Mouse (Mus musculus): ENCODE data around the gene Kank2.

The Kank2 gene

DNA sequence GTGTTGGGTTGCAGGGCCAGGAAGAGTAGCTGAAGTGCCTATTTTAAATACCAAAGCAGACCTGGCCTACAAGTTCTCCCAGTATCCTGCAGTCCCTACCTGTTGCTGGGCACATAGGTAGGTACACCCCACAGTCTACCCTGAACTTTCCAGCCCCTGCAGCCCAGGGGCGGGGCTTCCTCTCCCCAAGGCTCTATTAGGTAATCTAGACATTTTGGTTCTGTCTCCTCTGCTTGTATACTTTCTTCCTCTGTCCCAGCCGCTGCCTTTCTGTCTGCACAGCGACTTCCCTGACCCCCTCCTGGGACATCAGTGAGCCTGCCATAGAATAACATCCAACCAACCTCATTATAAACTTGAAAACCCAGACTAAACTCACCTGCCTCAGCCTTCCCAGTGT is 48.2 kb downstream of the Kank2 start:
- DNase-seq (ENCODE audit: low spot score) = no peak

GRCm38 (mm10) chr9:21749382-21750118 is 49.0 kb downstream of the Kank2 start:
- DNase-seq (ENCODE audit: low spot score) = no peak

- no peak for DNase-seq (ENCODE audit: low spot score)
These were observed 50.1 kb downstream of the Kank2 start for GRCm38 (mm10) chr9:21748491-21748890.

- DNase-seq (ENCODE audit: low spot score) = peak; percentile 67
These were observed 50.5 kb downstream of the Kank2 start for GRCm38 (mm10) chr9:21748033-21748432.

DNA sequence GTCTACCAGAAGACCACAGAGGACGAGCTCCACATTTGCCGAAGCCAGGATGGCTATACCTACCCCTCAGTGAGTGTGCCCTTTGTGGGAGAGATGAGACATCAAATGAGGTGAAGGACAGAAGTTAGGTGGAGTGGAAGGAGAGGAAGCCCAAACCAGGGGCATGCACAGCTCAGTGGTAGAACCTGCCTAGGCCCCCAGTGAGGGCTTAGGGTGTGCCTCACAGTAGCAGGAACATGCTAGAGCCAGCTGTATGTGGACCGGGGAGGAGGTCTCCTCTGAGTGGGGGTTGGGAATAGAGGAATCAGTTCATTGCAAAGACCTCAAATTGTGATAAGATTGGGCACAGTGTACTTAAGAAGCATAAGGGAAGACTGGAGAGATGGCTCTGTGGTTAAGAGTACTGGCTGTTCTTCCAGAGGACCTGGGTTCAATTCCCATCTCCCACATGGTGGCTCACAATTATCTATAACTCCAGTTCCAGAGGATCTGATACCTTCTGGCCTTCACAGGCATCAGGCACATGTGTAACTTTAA is 51.2 kb downstream of the Kank2 start:
- DNase-seq (ENCODE audit: low spot score) = no peak

DNA sequence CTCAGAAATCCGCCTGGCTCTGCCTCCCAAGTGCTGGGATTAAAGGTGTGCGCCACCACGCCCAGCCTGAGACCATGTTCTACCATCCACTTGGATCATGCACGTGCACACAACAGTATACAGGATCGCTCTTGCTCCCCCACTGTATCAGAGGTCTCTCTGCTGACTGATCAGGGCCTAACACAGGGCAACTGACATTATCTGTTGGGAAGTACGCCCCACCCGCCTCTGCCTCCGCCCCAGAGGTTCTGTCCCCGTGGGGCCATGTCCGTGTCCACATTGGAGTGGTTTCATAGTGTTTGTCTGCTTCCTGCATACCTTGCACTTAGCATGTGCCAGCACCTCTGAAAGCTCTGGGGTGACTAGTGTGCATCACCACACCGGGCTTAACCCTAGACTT is 57.0 kb downstream of the Kank2 start:
- DNase-seq (ENCODE audit: low spot score) = no peak

DNA sequence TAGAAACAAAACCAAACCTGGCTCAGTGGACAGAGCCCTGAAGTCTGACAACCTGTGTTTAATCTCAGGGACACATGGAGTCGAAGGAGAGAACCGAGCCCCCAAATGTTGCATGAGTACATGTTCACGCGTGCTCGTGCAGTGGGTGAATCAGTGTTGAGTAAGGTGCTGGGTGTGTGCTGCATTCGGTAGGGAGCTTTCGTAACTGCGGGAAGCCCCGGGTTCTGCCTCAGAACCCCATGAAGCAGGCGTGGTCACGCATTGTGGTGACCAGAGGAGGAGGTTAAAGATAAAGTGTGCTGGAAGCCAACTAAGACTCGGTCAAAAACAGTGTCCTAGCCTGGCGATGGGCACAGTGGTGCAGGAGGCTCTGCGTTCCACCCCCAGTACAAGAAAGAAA is 58.1 kb downstream of the Kank2 start:
- DNase-seq (ENCODE audit: low spot score) = no peak

- DNase-seq (ENCODE audit: low spot score) = no peak
These were observed 59.8 kb downstream of the Kank2 start for GRCm38 (mm10) chr9:21738776-21739175.

GRCm38 (mm10) chr9:21737188-21737587 is 61.4 kb downstream of the Kank2 start:
- DNase-seq (ENCODE audit: low spot score) = no peak

DNA sequence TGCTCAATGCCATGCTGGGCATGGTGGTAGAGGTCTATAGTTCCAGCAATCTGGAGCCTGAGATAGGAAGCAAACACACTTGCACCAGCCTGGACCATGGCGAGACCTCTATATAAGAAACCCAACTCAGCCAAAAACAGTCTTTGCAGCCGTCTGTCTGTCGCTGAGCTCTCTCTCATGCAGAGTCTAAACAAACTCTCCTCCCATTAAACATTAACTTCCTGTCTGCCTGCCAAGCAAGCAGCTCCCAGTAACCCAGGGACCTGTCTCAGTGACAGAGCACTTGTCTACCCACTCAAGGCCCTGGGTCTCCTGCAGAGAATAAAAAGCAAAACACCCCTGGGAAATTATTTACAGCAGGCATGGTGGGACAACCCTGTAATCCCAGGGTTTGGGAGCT is 62.0 kb downstream of the Kank2 start:
- DNase-seq (ENCODE audit: low spot score) = no peak

- DNase-seq (ENCODE audit: low spot score) = no peak
These were observed 63.4 kb downstream of the Kank2 start for GRCm38 (mm10) chr9:21735126-21735525.

DNA sequence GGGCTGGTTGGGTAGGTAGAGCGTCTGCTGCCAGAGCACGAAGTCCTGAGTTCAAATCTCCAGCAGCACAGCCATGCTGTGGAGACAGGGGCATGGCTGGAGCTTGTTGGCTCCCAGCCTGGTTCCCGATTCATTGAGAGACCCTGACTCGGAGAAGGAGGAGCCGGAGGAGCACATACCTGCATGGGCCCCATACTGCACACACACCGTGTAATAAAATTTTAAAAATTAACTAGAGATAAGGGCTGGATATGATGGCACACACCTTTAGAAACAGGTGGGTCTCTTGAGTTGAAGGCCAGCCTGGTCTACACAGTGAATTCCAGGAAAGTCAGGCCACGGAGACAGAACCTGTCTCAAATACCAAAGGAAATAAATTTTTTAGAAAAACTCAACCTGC is 64.6 kb downstream of the Kank2 start:
- no peak for DNase-seq (ENCODE audit: low spot score)

- no peak for DNase-seq (ENCODE audit: low spot score)
These were observed 65.1 kb downstream of the Kank2 start for GRCm38 (mm10) chr9:21733446-21733845.

DNA sequence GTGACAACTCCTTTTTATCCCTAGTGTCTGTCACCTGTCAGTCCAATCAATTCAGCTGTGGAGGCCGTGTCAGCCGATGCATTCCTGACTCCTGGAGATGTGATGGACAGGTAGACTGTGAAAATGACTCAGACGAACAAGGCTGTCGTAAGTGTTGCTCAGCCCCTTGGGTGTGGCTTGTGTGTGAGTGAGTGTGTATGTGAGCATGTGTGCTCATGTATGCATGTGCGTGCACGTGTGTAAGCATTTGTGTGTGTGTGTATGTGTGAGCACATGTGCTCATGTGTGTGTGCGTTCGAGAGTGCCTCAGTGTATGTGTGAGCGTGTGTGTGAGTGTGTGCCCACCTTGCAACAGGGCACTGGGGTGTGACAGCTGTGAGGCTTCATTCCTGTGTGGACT is 66.3 kb downstream of the Kank2 start:
- DNase-seq (ENCODE audit: low spot score) = no peak

GRCm38 (mm10) chr9:21729264-21729663 is 69.3 kb downstream of the Kank2 start:
- DNase-seq (ENCODE audit: low spot score) = no peak

GRCm38 (mm10) chr9:21728261-21728832 is 70.2 kb downstream of the Kank2 start:
- DNase-seq (ENCODE audit: low spot score) = no peak

DNA sequence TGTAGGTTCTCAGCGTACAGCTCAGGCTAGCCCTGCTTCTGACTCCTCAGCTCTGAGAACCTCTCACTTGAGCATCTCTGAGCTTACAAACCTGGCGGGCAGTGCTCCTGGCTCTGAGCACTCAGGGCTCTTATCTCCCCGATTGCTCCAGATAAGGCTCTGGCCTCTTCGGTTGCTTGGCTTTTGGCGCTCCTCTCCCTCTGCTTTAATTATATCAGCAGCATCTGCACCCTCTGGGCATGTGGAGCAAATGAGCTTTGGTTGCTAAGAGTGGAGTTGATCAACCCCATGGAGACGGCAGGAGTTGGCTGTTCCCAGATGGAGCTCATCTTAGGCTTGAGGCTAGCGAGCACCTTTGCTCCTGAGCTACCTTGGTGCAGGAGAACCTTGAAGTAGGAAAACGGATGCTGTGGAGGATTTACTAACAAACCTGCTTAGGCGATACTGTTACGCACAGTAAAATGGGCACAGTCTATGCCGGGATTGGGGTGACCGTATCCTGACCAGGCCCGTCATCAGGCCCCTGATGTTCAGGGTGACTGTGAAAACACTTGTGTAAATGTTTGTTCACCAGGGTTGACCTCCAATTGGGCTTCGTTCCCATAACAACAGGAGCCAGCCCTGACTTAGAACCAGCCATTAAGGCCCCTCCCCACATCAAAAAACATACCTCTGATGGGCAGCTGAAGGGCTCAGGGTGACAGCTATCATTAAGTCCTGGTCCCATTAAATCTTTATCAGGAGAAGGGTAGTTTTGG is 72.1 kb downstream of the Kank2 start:
- DNase-seq (ENCODE audit: low spot score) = no peak

DNA sequence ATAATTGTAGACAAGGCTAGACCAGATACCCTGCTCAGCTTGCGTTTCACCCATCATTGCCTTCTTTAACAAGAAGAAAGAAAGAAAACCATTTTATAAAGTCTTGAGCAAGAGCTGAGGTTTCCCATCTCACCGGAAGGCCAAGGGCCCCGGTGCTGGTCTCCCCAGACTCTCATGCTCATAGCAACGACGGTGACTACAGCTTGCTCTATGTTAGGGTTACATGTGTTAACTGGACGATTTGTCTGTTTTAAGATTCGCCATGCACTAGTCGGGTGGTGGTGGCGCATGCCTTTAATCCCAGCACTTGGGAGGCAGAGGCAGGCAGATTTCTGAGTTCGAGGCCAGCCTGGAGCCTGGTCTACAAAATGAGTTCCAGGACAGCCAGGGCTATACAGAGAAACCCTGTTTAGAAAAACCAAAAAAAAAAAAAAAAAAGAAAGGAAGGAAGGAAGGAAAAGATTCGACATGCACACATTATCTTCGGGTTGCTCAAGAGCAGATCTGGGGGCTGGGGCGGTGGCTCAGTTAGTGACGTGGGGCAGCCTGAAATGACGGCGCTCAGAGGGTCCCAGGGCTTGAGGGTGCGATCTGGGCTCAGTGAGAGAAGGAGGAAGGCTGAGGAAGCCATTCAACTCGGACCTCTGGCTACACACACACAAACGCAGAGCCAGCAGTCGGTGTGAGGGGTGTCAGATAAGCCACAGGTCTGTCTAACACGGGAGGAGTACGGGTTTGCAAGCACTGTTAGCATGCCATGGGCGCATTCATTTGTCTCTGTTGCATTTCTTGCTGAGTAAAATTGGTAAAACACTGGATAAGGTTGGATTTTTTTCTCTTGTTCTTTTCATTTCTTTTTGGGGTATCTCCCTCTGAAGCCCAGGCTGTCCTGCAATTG is 73.1 kb downstream of the Kank2 start:
- DNase-seq (ENCODE audit: low spot score) = no peak

DNA sequence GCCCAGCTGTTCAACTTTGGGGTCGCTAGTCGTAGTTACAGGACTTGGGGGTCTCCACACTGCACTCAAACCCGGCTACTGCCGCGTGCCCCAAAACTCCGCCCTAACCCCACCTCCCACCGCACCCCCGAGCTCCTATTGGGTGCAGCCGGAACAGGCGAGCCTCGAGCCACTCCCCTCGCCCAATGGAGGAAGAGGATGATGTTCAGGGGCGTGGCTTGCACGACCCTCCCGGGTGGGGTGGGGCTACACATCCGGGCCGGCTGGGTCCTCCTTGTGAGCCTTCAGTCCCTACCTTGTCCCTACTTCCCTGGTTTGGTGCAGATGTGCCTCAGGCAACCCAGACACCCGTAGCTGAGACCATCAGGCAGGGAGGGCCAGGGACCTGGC is 74.4 kb downstream of the Kank2 start:
- peak; percentile 90 for DNase-seq (ENCODE audit: low spot score)

GRCm38 (mm10) chr9:21723377-21724146 is 75.0 kb downstream of the Kank2 start, which contains the start of gene Ldlr:
Gene Ldlr, plus strand, starts transcription at chr9:21723483.
- peak; percentile 83 for DNase-seq (ENCODE audit: low spot score)

DNA sequence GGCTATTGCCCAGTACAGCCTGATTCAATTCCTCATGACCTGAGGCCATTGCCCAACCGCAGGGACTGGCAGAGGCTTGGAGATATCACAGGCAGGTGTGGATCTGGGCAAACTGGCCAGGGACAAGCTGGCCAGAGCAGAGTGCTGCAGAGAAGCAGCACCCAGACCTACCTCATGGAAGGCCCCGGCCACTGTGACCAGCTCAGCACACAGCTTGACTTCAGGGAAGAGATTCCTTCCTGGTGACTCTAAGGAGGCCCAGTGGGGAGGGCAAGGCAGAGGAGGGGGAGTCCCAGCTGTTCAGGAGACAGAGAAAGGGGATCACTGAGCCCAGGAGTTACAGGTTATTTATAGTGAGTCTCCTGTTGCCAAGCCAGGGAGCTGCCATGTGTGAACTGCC is 77.5 kb downstream of the Kank2 start:
- no peak for DNase-seq (ENCODE audit: low spot score)

Data from ovary, postnatal 36 days (tissue).